Mouse (Mus musculus): ENCODE measurements around the gene Dock9. TPM values are rescaled to one million over a fixed set of nuclear protein-coding genes. Genes with fewer than 3 reads are reported as not detected.
"Not testable (repeated sequence)": the region's sequence is repeated elsewhere in the genome, so short reads cannot be mapped to it uniquely, and the experiment has no call there.

Gene Dock9
- polyA plus RNA-seq, 1 experiment from 2014 or later: 12.1 TPM

DNA sequence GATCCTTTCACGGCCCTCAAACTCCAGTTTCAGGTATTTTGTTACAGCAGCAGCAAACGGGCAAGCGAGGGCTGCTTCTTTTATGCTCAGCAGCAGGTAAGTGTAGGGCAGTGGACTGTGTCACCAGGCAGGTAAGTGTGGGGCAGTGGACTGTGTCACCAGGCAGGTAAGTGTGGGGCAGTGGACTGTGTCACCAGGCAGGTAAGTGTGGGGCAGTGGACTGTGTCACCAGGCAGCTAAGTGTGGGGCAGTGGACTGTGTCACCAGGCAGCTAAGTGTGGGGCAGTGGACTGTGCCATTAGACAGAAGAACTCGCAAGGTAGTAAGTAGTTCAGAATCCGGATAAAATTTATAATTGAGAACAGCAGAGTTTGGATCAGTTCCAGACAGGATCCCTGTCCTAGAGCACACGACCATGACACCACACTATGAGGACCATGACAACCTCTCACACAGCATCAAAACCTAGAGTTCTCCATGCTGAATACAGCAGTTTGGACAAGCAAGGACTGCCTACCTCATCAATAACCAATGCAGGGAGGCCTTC lies 173.6 kb downstream of the Dock9 start:
- H3K9ac ChIP-seq; H3K27me3 ChIP-seq; ATAC-seq (ENCODE audit: low FRiP score, low read depth); H3K9me3 ChIP-seq; H3K4me2 ChIP-seq; H3K4me3 ChIP-seq; H3K4me1 ChIP-seq (replicated peaks); H3K27ac ChIP-seq (replicated peaks): not testable (repeated sequence)
- peaks cover 28% of the 10 kb centered on the region for H3K36me3 ChIP-seq
- 93% methylated on average over 6 of the region's 6 CpGs for WGBS

DNA sequence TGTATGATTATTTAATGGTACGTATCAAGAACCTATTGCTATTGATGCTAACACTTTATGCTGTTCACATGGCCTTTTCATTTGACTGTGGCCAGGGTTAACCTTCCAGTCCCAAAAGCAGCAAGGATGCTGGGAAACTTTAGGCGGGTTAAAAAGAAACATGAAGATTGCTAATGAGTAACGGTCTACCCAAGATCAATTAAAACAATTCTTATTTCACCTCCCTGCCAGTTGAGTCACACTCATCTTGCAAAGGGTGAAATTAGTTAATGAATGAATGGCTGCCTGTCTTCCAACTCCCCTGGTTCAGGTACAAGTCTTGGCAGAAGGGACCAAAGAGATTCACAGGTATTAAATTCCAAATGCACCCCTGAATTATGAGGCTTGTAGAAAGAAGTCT lies 175.8 kb downstream of the Dock9 start:
- no peak for ATAC-seq (ENCODE audit: low FRiP score, low read depth)
- peaks cover 18% of the 10 kb centered on the region for H3K36me3 ChIP-seq
- no peak overlapping the region for H3K4me2 ChIP-seq
- H3K27ac ChIP-seq (replicated peaks): no peak overlapping the region
- no peak overlapping the region for H3K4me3 ChIP-seq
- no peaks in the 10 kb centered on the region for H3K9me3 ChIP-seq
- 92% methylated on average over 3 of the region's 3 CpGs for WGBS
- H3K4me1 ChIP-seq (replicated peaks): no peaks in the 10 kb centered on the region
- no peak overlapping the region for H3K9ac ChIP-seq
- no peaks in the 10 kb centered on the region for H3K27me3 ChIP-seq

DNA sequence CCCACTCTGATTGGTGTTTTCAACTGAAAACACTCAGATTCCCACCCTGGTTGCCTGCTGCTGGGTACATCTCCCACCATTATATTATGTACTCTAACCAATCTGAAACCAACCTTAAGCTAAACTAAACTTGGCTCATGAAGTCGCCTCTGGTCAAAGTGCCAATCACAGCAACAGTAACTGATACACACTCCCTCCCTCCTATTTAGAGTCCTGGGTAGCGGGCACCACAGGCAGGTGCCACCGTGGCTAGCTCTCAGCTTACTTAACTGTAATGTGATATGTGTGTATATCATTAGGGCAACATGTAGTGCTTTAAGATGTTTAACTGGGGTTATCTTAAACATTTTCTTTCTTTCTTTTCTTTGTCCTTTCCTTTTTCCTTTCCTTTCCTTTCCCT lies 177.1 kb downstream of the Dock9 start:
- H3K27ac ChIP-seq (replicated peaks): no peak overlapping the region
- H3K4me3 ChIP-seq: no peak overlapping the region
- WGBS: 88% methylated on average over 3 of the region's 3 CpGs
- H3K4me2 ChIP-seq: no peak overlapping the region
- H3K27me3 ChIP-seq: no peaks in the 10 kb centered on the region
- H3K4me1 ChIP-seq (replicated peaks): no peaks in the 10 kb centered on the region
- ATAC-seq (ENCODE audit: low FRiP score, low read depth): no peak
- H3K9me3 ChIP-seq: no peaks in the 10 kb centered on the region
- peaks cover 18% of the 10 kb centered on the region for H3K36me3 ChIP-seq
- H3K9ac ChIP-seq: no peak overlapping the region

DNA sequence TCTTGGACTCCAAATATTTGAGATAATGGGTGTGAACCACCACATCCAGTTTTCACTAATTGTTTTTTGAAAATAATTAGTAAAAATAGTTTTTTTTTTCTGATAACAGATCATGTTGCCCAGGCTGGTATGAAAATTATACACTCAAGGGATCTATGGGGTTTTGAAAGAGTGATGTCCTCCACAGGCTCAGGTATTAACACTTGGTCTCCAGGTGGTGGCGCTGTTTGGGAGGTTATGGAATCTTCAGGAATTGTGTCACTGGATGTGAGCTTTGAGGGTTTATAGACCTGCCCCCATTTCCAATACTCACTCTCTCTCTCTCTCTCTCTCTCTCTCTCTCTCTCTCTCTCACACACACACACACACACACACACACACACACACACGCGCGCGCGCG lies 177.5 kb downstream of the Dock9 start:
- Histone ChIP-seq H3K27ac (replicated peaks) (no peak overlapping the region), H3K4me3 (no peak overlapping the region), H3K9me3 (no peaks in the 10 kb centered on the region), H3K9ac (no peak overlapping the region), H3K4me1 (replicated peaks) (no peaks in the 10 kb centered on the region), H3K36me3 (peaks cover 18% of the 10 kb centered on the region), H3K27me3 (no peaks in the 10 kb centered on the region), H3K4me2 (no peak overlapping the region)
- ATAC-seq (ENCODE audit: low FRiP score, low read depth): no peak
- WGBS: 96% methylated on average over 7 of the region's 7 CpGs

DNA sequence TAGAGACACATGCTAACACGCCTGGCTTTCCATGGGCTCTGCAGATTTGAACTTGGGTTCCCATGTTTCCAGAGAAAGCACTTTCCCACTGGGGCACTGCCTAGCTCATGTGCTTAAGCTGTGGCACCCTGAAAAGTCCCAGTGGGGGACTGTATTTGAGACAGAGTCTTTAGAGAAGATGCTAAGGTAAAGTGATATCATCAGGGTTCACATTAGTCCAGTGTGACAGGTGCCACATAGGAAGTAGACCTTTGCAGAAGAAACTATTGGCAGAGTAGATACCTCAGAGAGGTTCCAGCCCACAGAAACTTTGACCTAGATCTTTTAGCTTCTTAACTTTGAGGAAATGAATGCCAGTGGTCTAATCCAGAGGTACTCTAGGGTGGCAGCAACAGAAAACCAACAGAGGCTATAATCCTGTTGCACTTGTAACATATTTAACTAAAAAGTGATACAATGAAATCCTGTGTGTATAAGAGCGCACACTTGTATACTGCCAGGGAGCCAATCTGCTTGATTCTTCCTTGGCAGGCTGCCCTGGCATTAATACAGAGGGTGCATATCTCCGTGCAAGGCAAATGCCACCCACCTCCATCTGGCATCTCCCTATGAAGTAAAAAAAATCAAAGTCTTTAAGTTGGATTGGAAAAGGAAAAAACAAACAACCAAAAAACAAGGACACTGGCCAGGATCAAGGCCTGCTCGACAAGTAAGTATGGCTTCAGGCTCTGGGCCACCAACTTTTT lies 179.8 kb downstream of the Dock9 start:
- H3K4me1 ChIP-seq (replicated peaks): no peaks in the 10 kb centered on the region
- no peaks in the 10 kb centered on the region for H3K9me3 ChIP-seq
- no peak for ATAC-seq (ENCODE audit: low FRiP score, low read depth)
- no peak overlapping the region for H3K27ac ChIP-seq (replicated peaks)
- no peak overlapping the region for H3K4me2 ChIP-seq
- H3K27me3 ChIP-seq: no peaks in the 10 kb centered on the region
- H3K4me3 ChIP-seq: no peak overlapping the region
- WGBS: 70% methylated on average over 4 of the region's 4 CpGs
- no peak overlapping the region for H3K9ac ChIP-seq
- peaks cover 14% of the 10 kb centered on the region for H3K36me3 ChIP-seq

DNA sequence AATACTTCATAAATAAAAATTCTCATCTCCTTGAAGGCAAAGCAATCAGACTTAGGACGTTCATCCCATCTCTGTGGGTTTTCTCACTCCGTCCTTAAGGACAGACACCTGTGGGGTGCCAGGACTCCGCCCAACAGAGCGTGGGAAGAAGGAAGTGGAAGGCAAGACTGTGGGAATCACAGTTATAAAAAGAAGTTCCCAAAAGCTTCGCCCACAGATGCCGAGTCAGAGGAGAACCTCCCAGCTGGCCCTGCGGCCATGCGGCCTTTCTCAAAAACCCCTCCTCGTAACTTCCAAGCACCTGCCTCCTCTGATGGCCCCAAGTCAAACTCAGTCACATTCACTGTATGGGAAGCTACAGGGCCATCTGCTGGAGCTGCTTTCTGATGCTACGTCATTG lies 182.2 kb downstream of the Dock9 start:
- WGBS: 83% methylated on average over 10 of the region's 10 CpGs

DNA sequence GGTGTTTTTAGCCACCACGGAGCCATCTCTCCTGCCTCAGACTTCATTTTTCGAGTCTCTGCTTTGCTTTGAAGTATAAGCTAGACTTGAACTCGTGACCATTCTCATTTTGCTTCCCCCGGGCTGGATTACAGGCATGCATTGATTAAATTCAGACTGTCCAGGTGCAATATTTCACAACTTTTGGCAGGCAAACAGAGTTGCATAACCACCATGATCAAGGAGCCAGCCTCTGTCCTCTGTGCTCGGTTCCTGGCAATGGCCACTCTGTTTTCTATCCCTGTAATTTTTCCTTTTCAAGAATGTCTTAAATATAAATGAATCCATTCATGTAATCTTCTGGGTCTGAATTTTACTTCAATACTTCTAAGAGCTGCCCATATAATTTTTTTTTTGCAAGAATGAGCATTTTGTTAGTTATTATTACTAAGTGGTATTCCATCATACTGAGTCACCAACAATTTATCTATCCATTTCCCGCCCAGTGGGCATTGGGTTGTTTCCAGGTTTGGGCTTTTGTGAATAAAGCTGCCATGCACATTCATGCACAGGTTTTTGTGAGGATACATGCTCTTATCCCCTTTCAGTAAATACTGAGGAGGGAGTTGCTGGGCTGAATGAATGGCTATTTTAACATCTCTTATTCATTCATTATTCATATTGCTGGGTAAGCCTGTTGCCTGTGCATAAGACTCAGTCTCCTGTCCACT lies 183.0 kb downstream of the Dock9 start:
- Histone ChIP-seq H3K36me3 (no peaks in the 10 kb centered on the region), H3K9me3 (no peaks in the 10 kb centered on the region), H3K4me1 (replicated peaks) (no peaks in the 10 kb centered on the region), H3K9ac (no peak overlapping the region), H3K27me3 (no peaks in the 10 kb centered on the region), H3K4me3 (no peak overlapping the region), H3K4me2 (no peak overlapping the region), H3K27ac (replicated peaks) (no peak overlapping the region)
- WGBS: 88% methylated on average over 6 of the region's 6 CpGs
- ATAC-seq (ENCODE audit: low FRiP score, low read depth): no peak

More for the DNA sequence above, 182.2 kb downstream of the Dock9 start:
- ATAC-seq (ENCODE audit: low FRiP score, low read depth): no peak
- H3K4me3 ChIP-seq: no peak overlapping the region
- no peak overlapping the region for H3K9ac ChIP-seq
- no peaks in the 10 kb centered on the region for H3K27me3 ChIP-seq
- no peak overlapping the region for H3K4me2 ChIP-seq
- no peaks in the 10 kb centered on the region for H3K36me3 ChIP-seq
- H3K9me3 ChIP-seq: no peaks in the 10 kb centered on the region
- H3K4me1 ChIP-seq (replicated peaks): no peaks in the 10 kb centered on the region
- H3K27ac ChIP-seq (replicated peaks): no peak overlapping the region

DNA sequence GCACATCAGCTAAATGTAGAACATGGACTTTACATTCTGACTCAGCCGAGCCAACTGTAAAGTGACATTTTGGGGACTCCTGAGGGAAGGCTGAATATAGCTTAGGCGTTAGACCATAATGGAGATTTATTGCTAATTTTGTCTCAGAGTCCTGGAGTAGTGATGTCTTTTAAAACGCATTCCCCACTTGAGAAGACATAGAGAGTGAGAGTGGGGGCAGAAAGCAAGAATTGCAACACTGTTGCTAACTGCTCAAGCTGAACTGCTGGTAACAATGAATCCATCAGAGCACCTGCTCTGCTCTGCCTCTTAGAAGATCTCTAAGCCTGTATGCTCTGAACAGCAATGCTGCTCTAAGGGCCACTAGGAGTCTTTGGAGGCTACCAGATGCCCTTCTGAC lies 184.1 kb downstream of the Dock9 start:
- Histone ChIP-seq H3K4me1 (replicated peaks) (no peaks in the 10 kb centered on the region), H3K9me3 (no peaks in the 10 kb centered on the region), H3K9ac (no peak overlapping the region), H3K4me2 (no peak overlapping the region), H3K27me3 (no peaks in the 10 kb centered on the region), H3K4me3 (no peak overlapping the region), H3K36me3 (0 out of 2 replicates have a peak, but pooled peaks cover 3% of the 10 kb centered on the region), H3K27ac (replicated peaks) (no peak overlapping the region)
- WGBS: 61% methylated on average over 3 of the region's 3 CpGs
- no peak for ATAC-seq (ENCODE audit: low FRiP score, low read depth)

DNA sequence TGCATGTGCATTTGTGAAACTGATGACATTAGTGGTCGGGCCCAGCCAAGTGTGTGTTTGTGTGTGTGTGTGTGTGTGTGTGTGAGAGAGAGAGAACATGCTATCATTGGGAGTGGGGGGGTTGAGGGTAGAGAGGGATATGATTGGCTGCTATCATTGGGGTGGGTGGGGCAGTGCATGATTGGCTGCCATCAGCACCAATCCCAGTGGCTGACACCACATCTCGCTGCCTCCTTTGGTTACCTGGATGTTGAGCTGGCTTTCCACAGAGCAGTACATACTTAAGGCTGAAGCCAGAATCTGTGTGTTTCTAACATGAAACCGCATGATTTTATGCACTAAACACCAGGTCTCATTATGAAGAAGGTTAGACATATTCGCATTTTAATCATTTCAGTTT lies 184.7 kb downstream of the Dock9 start:
- 96% methylated on average over 4 of the region's 4 CpGs for WGBS
- Histone ChIP-seq H3K36me3 (0 out of 2 replicates have a peak, but pooled peaks cover 3% of the 10 kb centered on the region), H3K27ac (replicated peaks) (no peak overlapping the region), H3K9ac (no peak overlapping the region), H3K4me2 (no peak overlapping the region), H3K9me3 (no peaks in the 10 kb centered on the region), H3K4me1 (replicated peaks) (no peaks in the 10 kb centered on the region), H3K27me3 (no peaks in the 10 kb centered on the region), H3K4me3 (no peak overlapping the region)
- 0 out of 2 replicates have a peak, but pooled peaks have one; percentile 15 for ATAC-seq (ENCODE audit: low FRiP score, low read depth)

DNA sequence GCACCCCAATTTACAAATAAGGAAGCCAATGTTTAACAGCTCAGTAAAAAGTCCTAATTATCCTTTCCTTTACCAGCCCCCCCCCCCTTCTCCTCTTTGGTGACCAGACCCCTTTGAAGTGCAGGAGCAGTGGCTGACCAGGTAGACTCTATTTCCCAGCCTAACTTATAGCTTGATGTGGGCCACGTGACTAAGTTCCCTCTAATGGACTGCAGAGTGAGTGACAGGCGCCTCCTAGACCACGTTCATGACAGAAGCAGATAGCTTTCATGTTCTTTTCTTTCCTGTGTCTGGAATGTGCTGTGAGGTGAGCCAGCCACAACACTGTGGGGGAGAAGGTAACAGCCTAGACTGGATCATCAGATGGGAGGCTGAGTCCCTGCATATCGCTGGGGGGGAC lies 186.1 kb downstream of the Dock9 start:
- WGBS: 82% methylated on average over 4 of the region's 4 CpGs
- Histone ChIP-seq H3K9me3 (no peaks in the 10 kb centered on the region), H3K9ac (no peak overlapping the region), H3K4me3 (no peak overlapping the region), H3K4me1 (replicated peaks) (no peaks in the 10 kb centered on the region), H3K27ac (replicated peaks) (no peak overlapping the region), H3K27me3 (no peaks in the 10 kb centered on the region), H3K4me2 (no peak overlapping the region), H3K36me3 (peaks cover 7% of the 10 kb centered on the region; the same call in 1 of the 2 replicates)
- ATAC-seq (ENCODE audit: low FRiP score, low read depth): no peak

DNA sequence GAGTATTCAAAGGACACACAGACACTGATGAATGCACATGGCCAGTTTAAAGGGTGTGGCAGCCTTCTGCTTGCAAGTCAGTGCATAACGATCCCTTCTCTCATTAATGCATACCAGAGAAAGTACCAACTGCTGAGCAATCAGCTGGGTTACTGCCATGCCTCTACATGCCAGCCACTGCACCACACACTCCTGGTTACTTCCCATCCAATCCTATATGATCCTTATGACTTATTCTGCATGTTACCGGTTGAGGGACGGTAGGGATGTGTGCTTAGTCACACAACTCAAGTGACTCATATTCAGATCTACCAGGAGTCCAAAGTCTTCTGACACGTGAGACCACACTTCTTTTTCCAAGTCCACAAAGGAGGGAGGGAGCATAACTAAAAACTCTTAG lies 186.5 kb downstream of the Dock9 start:
- Histone ChIP-seq H3K27ac (replicated peaks) (no peak overlapping the region), H3K4me3 (no peak overlapping the region), H3K4me2 (no peak overlapping the region), H3K9ac (no peak overlapping the region), H3K27me3 (no peaks in the 10 kb centered on the region), H3K4me1 (replicated peaks) (no peaks in the 10 kb centered on the region), H3K9me3 (no peaks in the 10 kb centered on the region), H3K36me3 (peaks cover 9% of the 10 kb centered on the region; the same call in 1 of the 2 replicates)
- ATAC-seq (ENCODE audit: low FRiP score, low read depth): no peak
- WGBS: 78% methylated on average over 4 of the region's 4 CpGs

DNA sequence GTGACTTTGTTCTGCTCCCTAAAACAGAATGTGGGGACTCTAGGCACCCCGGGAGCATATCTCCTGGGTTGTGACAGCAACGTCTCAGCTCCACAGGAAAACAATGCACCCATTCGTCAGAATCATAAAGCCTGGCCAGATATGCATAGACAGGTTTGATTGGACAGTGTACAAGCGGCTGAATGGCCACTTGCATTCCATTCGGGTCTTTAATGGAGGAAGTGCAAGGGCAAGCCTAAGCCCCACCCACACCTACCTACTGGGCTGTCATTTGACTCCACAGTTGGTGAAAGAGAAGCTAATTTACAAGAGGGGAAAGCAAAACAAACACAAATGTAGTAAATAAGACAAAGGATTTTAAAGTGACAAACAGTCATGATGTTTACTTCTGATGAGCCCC lies 189.1 kb downstream of the Dock9 start:
- H3K9me3 ChIP-seq: no peaks in the 10 kb centered on the region
- H3K4me2 ChIP-seq: no peak overlapping the region
- no peaks in the 10 kb centered on the region for H3K27me3 ChIP-seq
- no peak for ATAC-seq (ENCODE audit: low FRiP score, low read depth)
- no peaks in the 10 kb centered on the region for H3K4me1 ChIP-seq (replicated peaks)
- 25% methylated on average over 5 of the region's 5 CpGs for WGBS
- H3K27ac ChIP-seq (replicated peaks): no peak overlapping the region
- peaks cover 12% of the 10 kb centered on the region; the same call in 1 of the 2 replicates for H3K36me3 ChIP-seq
- H3K4me3 ChIP-seq: no peak overlapping the region
- H3K9ac ChIP-seq: no peak overlapping the region
